Comparison of ENCODE assay signal across 7 mouse cellular contexts in genomic region chr17:27555512-27556172, GRCm38 (mm10). TPM values are rescaled to one million over a fixed set of nuclear protein-coding genes. Genes with fewer than 3 reads are reported as not detected.
DNase-seq lines count a peak whose midpoint lies in the region; ATAC-seq and TF ChIP-seq lines count a peak whose summit lies in the region.

No protein-coding gene starts in this region.

- peak; percentile 81 for DNase-seq in Muller cell, postnatal 12 days (ENCODE audit: inconsistent ontology term)
- peak; percentile 84 for DNase-seq in c-Kit-positive CD71-positive TER-119-negative erythroid progenitor cells, embryonic 14.5 days (ENCODE audit: low read depth)
- DNase-seq in gastrocnemius, postnatal 10 days: peak; percentile 45
- DNase-seq in intestine, embryonic 14.5 days (ENCODE audit: low spot score): peak; percentile 92
- DNase-seq in liver, postnatal 0 days: peak; percentile 90
- DNase-seq in neural tube, embryonic 11.5 days (ENCODE audit: low spot score): peak; percentile 88
- peak; percentile 80 to 88 for DNase-seq in thymus, postnatal 36 days

- H3K9ac ChIP-seq in intestine, embryonic 14.5 days (ENCODE audit: low read length): peak overlapping the region; percentile 82
- H3K9ac ChIP-seq in liver, postnatal 0 days (replicated peaks): peak overlapping the region; percentile 90
- peak overlapping the region; percentile 93 for H3K9ac ChIP-seq in neural tube, embryonic 11.5 days (ENCODE audit: low read length)

- no peaks in the 10 kb centered on the region for H3K9me3 ChIP-seq in intestine, embryonic 14.5 days (ENCODE audit: control insufficient read depth, low read length)
- no peaks in the 10 kb centered on the region for H3K9me3 ChIP-seq in liver, postnatal 0 days (ENCODE audit: low read length)
- no peaks in the 10 kb centered on the region for H3K9me3 ChIP-seq in neural tube, embryonic 11.5 days (ENCODE audit: control insufficient read depth, low read length)

- peak; percentile 61 for ATAC-seq in intestine, embryonic 14.5 days (replicated peaks; ENCODE audit: low FRiP score, low TSS enrichment, low read depth)
- ATAC-seq in liver, postnatal 0 days: peak; percentile 76
- ATAC-seq in neural tube, embryonic 11.5 days (ENCODE audit: insufficient read depth, low FRiP score, low TSS enrichment): peak; percentile 22

- peak; percentile 79 for TF ChIP-seq EP300 in liver, postnatal 0 days (IDR thresholded peaks at IDR 0.05; ENCODE audit: low read depth)

- 0 out of 2 replicates have a peak, but pooled peaks cover 7% of the 10 kb centered on the region for H3K36me3 ChIP-seq in intestine, embryonic 14.5 days (ENCODE audit: control insufficient read depth, insufficient read depth, low read length)
- H3K36me3 ChIP-seq in liver, postnatal 0 days (replicated peaks; ENCODE audit: insufficient read depth, low read length): peaks cover 7% of the 10 kb centered on the region
- no peaks in the 10 kb centered on the region for H3K36me3 ChIP-seq in neural tube, embryonic 11.5 days (ENCODE audit: control insufficient read depth, insufficient read depth, low read length)

- peak overlapping the region; percentile 58 for H3K4me3 ChIP-seq in intestine, embryonic 14.5 days (ENCODE audit: low read depth, low read length)
- peak overlapping the region; percentile 78 for H3K4me3 ChIP-seq in liver, postnatal 0 days (ENCODE audit: low read depth, low read length)
- peak overlapping the region; percentile 97 for H3K4me3 ChIP-seq in neural tube, embryonic 11.5 days (ENCODE audit: low read depth, low read length)

- 2% methylated on average over 54 of the region's 55 CpGs for WGBS in intestine, embryonic 14.5 days
- under 1% methylated on average over 48 of the region's 55 CpGs for WGBS in liver, postnatal 0 days (ENCODE audit: insufficient replicate concordance)
- under 1% methylated on average over 49 of the region's 55 CpGs for WGBS in neural tube, embryonic 11.5 days

- no peaks in the 10 kb centered on the region for H3K27me3 ChIP-seq in intestine, embryonic 14.5 days (replicated peaks; ENCODE audit: control insufficient read depth, insufficient read depth, low read length)
- H3K27me3 ChIP-seq in liver, postnatal 0 days (ENCODE audit: insufficient read depth, low read length): no peaks in the 10 kb centered on the region
- H3K27me3 ChIP-seq in neural tube, embryonic 11.5 days (ENCODE audit: control insufficient read depth, insufficient read depth, low read length): no peaks in the 10 kb centered on the region

- H3K27ac ChIP-seq in intestine, embryonic 14.5 days (ENCODE audit: low read depth): peak overlapping the region; percentile 92
- H3K27ac ChIP-seq in liver, postnatal 0 days (ENCODE audit: low read depth): peak overlapping the region; percentile 97
- H3K27ac ChIP-seq in neural tube, embryonic 11.5 days (ENCODE audit: low read depth, low read length): peak overlapping the region; percentile 97

- TF ChIP-seq CTCF in liver, postnatal 0 days (IDR thresholded peaks at IDR 0.05; ENCODE audit: low read depth): 0 out of 2 replicates have a peak, but pooled peaks have one; percentile 17

- peak overlapping the region; percentile 69 for H3K4me2 ChIP-seq in intestine, embryonic 14.5 days (ENCODE audit: low read length)
- H3K4me2 ChIP-seq in liver, postnatal 0 days (ENCODE audit: low read depth, low read length): peak overlapping the region; percentile 96
- H3K4me2 ChIP-seq in neural tube, embryonic 11.5 days (ENCODE audit: low read depth): peak overlapping the region; percentile 91

- H3K4me1 ChIP-seq in intestine, embryonic 14.5 days (replicated peaks; ENCODE audit: control insufficient read depth, insufficient read depth, low read length): peaks cover 13% of the 10 kb centered on the region
- peaks cover 53% of the 10 kb centered on the region for H3K4me1 ChIP-seq in liver, postnatal 0 days (ENCODE audit: insufficient read depth)
- peaks cover 31% of the 10 kb centered on the region for H3K4me1 ChIP-seq in neural tube, embryonic 11.5 days (ENCODE audit: control insufficient read depth, insufficient read depth, low read length)

RNA-seq across cellular contexts. Expression of gene Hmga1, which starts 0.7 kb away (rescaled TPM):
- total RNA-seq in gastrocnemius, postnatal 10 days (2021): 10 to 100 TPM; 24.9 to 27.0 TPM
- polyA plus RNA-seq in intestine, embryonic 14.5 days (2014; fragmentation: Nextera tagmentation; extraction: Ambion mirVana): 384 and 389 TPM in 2 replicates
- 64.0 and 64.9 TPM in 2 replicates for polyA plus RNA-seq in liver, postnatal 0 days (2015; fragmentation: Nextera tagmentation; extraction: Ambion mirVana)
- 425 and 456 TPM in 2 replicates for polyA plus RNA-seq in neural tube, embryonic 11.5 days (2014; fragmentation: Nextera tagmentation; extraction: Ambion mirVana)

RNA-seq across cellular contexts. Expression of gene AI413582, which starts 9.9 kb away (rescaled TPM):
- 1 to 10 TPM; 3.5 to 4.7 TPM for total RNA-seq in gastrocnemius, postnatal 10 days (2021)
- 37.1 and 37.4 TPM in 2 replicates for polyA plus RNA-seq in intestine, embryonic 14.5 days (2014; fragmentation: Nextera tagmentation; extraction: Ambion mirVana)
- polyA plus RNA-seq in liver, postnatal 0 days (2015; fragmentation: Nextera tagmentation; extraction: Ambion mirVana): 15.0 and 16.7 TPM in 2 replicates
- polyA plus RNA-seq in neural tube, embryonic 11.5 days (2014; fragmentation: Nextera tagmentation; extraction: Ambion mirVana): 19.3 and 24.4 TPM in 2 replicates

RNA-seq across cellular contexts. Expression of gene Grm4, which starts 34.4 kb away (rescaled TPM):
- total RNA-seq in gastrocnemius, postnatal 10 days (2021): under 1 TPM; 0.16 to 0.32 TPM
- polyA plus RNA-seq in intestine, embryonic 14.5 days (2014; fragmentation: Nextera tagmentation; extraction: Ambion mirVana): 0.20 and 0.22 TPM in 2 replicates
- not detected in 2 replicates for polyA plus RNA-seq in liver, postnatal 0 days (2015; fragmentation: Nextera tagmentation; extraction: Ambion mirVana)
- polyA plus RNA-seq in neural tube, embryonic 11.5 days (2014; fragmentation: Nextera tagmentation; extraction: Ambion mirVana): 1.8 and 2.5 TPM in 2 replicates

Comparison
In these comparisons a context has a peak if more than half of its experiments do, and no peak if none do; other contexts are left out.
1. Peak in every context shown above with its lines: DNase-seq, ATAC-seq, H3K4me3 ChIP-seq and H3K27ac ChIP-seq.
2. ATAC-seq: peak in every context shown above with its lines; median percentile 76 in liver, postnatal 0 days; 61 in intestine, embryonic 14.5 days; 22 in neural tube, embryonic 11.5 days.